In genomic region chr5:28211651-28212310, GRCm38 (mm10) we compare ENCODE assay signal across 15 mouse cellular contexts. TPM values are rescaled to one million over a fixed set of nuclear protein-coding genes. Genes with fewer than 3 reads are reported as not detected.
DNase-seq lines count a peak whose midpoint lies in the region; ATAC-seq lines count a peak whose summit lies in the region.
"Had no signal": no experiment of that assay in that cellular context is flagged by ENCODE, and none has a peak within 500 bp of the region (broad histone marks: within the 10 kb centered on the region; RNA-seq: fewer than 3 reads in every experiment).

No protein-coding gene starts in this region.

- H3K9me3 ChIP-seq in hindbrain, embryonic 11.5 days (ENCODE audit: control insufficient read depth, low read length), result no peaks in the 10 kb centered on the region
- H3K9me3 ChIP-seq in midbrain, embryonic 15.5 days, result no peaks in the 10 kb centered on the region
- H3K9me3 ChIP-seq: G1E; megakaryocyte, embryonic 14.5 days had no signal

- WGBS in hindbrain, embryonic 11.5 days, result 1% methylated on average over 15 of the region's 15 CpGs
- WGBS in midbrain, embryonic 15.5 days, result 2% methylated on average over 15 of the region's 15 CpGs

- DNase-seq in R1 (ENCODE audit: low read depth, low spot score), result peak; percentile 91
- DNase-seq in embryo, embryonic 10 days (ENCODE audit: low spot score), result peak; percentile 62
- peak; percentile 61 for DNase-seq in hindbrain, embryonic 11.5 days (ENCODE audit: low spot score)
- no peak for DNase-seq in adrenal gland, postnatal 14 days
- no peak for DNase-seq in right cerebral cortex, adult 18-20 months
- DNase-seq: liver, postnatal 0 days had no signal

- peak overlapping the region; percentile 50; the same call in 1 of the 2 replicates for H3K4me3 ChIP-seq in hindbrain, embryonic 11.5 days (ENCODE audit: low read depth, low read length)
- H3K4me3 ChIP-seq in midbrain, embryonic 15.5 days, result 0 out of 2 replicates have a peak overlapping the region, but pooled peaks have one; percentile 44

- H3K4me1 ChIP-seq in hindbrain, embryonic 11.5 days (replicated peaks; ENCODE audit: control insufficient read depth, insufficient read depth, low read length), result peaks cover 4% of the 10 kb centered on the region; the same call in 1 of the 2 replicates
- H3K4me1 ChIP-seq in midbrain, embryonic 15.5 days, result peaks cover 24% of the 10 kb centered on the region

- H3K36me3 ChIP-seq in hindbrain, embryonic 11.5 days (ENCODE audit: control insufficient read depth, insufficient read depth, low read length), result no peaks in the 10 kb centered on the region
- no peaks in the 10 kb centered on the region for H3K36me3 ChIP-seq in midbrain, embryonic 15.5 days (replicated peaks)
- H3K36me3 ChIP-seq: G1E had no signal

- peak; percentile 74 for ATAC-seq in hindbrain, embryonic 11.5 days (ENCODE audit: low FRiP score)
- peak; percentile 55; the same call in 1 of the 2 replicates for ATAC-seq in midbrain, embryonic 15.5 days (replicated peaks)
- no peak for ATAC-seq in inflammation-experienced regulatory T-cells, adult 6 months
- ATAC-seq: liver, postnatal 0 days had no signal

- H3K9ac ChIP-seq in hindbrain, embryonic 11.5 days (ENCODE audit: low read depth, low read length), result no peak overlapping the region; the same call in 1 of the 2 replicates
- H3K9ac ChIP-seq in midbrain, embryonic 15.5 days, result no peak overlapping the region
- H3K9ac ChIP-seq: liver, postnatal 0 days had no signal

- peak overlapping the region; percentile 84; the same call in 1 of the 2 replicates for H3K27ac ChIP-seq in hindbrain, embryonic 11.5 days (ENCODE audit: low read depth, low read length)
- H3K27ac ChIP-seq in midbrain, embryonic 15.5 days, result peak overlapping the region; percentile 79

- H3K27me3 ChIP-seq in hindbrain, embryonic 11.5 days (ENCODE audit: control insufficient read depth, insufficient read depth, low read length), result peaks cover 30% of the 10 kb centered on the region
- H3K27me3 ChIP-seq in midbrain, embryonic 15.5 days (replicated peaks), result peaks cover 36% of the 10 kb centered on the region

- H3K4me2 ChIP-seq in hindbrain, embryonic 11.5 days (replicated peaks; ENCODE audit: low read depth, low read length), result peak overlapping the region; percentile 78; the same call in 1 of the 2 replicates
- H3K4me2 ChIP-seq in midbrain, embryonic 15.5 days, result peak overlapping the region; percentile 69

RNA-seq across cellular contexts. Expression of gene Cnpy1, which starts 33.8 kb away (rescaled TPM):
- 63.4 and 73.6 TPM in 2 replicates for polyA plus RNA-seq in hindbrain, embryonic 11.5 days (2014; fragmentation: Nextera tagmentation; extraction: Ambion mirVana)
- 44.2 and 61.8 TPM in 2 replicates for polyA plus RNA-seq in midbrain, embryonic 15.5 days (2015; fragmentation: Nextera tagmentation; extraction: Ambion mirVana)
- 0.11 and 0.34 TPM in 2 replicates for total RNA-seq in adrenal gland, postnatal 14 days (2021)
- polyA plus RNA-seq in inflammation-experienced regulatory T-cells, adult 6 months (2017; shearing (Covaris generic)), result not detected
- total RNA-seq: common myeloid progenitor, adult 5-6 weeks; granulocyte monocyte progenitor cell, adult 5-6 weeks; hematopoietic stem cell, adult 5-6 weeks had no signal
- polyA plus RNA-seq: G1E; liver, postnatal 0 days; stomach, embryonic 14.5 days had no signal

RNA-seq across cellular contexts. Expression of gene En2, which starts 46.3 kb away (rescaled TPM):
- 1.1 and 1.2 TPM in 2 replicates for polyA plus RNA-seq in hindbrain, embryonic 11.5 days (2014; fragmentation: Nextera tagmentation; extraction: Ambion mirVana)
- polyA plus RNA-seq in midbrain, embryonic 15.5 days (2015; fragmentation: Nextera tagmentation; extraction: Ambion mirVana), result 0.93 and 1.5 TPM in 2 replicates
- total RNA-seq in adrenal gland, postnatal 14 days (2021), result 0.19 and 0.30 TPM in 2 replicates
- polyA plus RNA-seq in inflammation-experienced regulatory T-cells, adult 6 months (2017; shearing (Covaris generic)), result not detected
- total RNA-seq: common myeloid progenitor, adult 5-6 weeks; G1E; granulocyte monocyte progenitor cell, adult 5-6 weeks; hematopoietic stem cell, adult 5-6 weeks had no signal
- polyA plus RNA-seq: G1E; large intestine, adult 2 months; liver, postnatal 0 days; stomach, embryonic 14.5 days had no signal

Comparison
In these comparisons a context has a peak if more than half of its experiments do, and no peak if none do; other contexts are left out.
1. DNase-seq: peak in R1 (single experiment), embryo, embryonic 10 days (single experiment) and hindbrain, embryonic 11.5 days (single experiment); none in adrenal gland, postnatal 14 days (single experiment) and right cerebral cortex, adult 18-20 months (single experiment).
2. RNA of gene Cnpy1, which starts 33.8 kb away (polyA plus RNA-seq): 63.4 to 73.6 TPM in hindbrain, embryonic 11.5 days and 44.2 to 61.8 TPM in midbrain, embryonic 15.5 days; not detected in inflammation-experienced regulatory T-cells, adult 6 months; every median in the first group is over 10 times any median in the second.